Mouse (Mus musculus): ENCODE results near the gene Pou2f1.

GRCm38 (mm10) chr1:165853131-165853721 lies 149.3 kb downstream of the Pou2f1 start:
- TF ChIP-seq CTCF (IDR thresholded peaks at IDR 0.05; ENCODE audit: borderline replicate concordance, insufficient read depth, low read depth, low read length) (no peak), POLR2A (IDR thresholded peaks at IDR 0.05; ENCODE audit: borderline replicate concordance, insufficient read depth, low read length) (no peak)

Data from cerebellum, adult 2 months (tissue).